Comparison of ENCODE assay signal across 10 mouse cellular contexts in genomic region chr14:21659155-21659554, GRCm38 (mm10). TPM values are rescaled to one million over a fixed set of nuclear protein-coding genes. Genes with fewer than 3 reads are reported as not detected.
A peak's percentile ranks its signal among the peaks of the same experiment; 100 is the strongest.
DNase-seq lines count a peak whose midpoint lies in the region; ATAC-seq and TF ChIP-seq lines count a peak whose summit lies in the region.
"Had no signal": no experiment of that assay in that cellular context is flagged by ENCODE, and none has a peak within 500 bp of the region (broad histone marks: within the 10 kb centered on the region; RNA-seq: fewer than 3 reads in every experiment).

No protein-coding gene starts in this region.

- DNase-seq in hindbrain, embryonic 10.5 days (ENCODE audit: low spot score), result no peak
- DNase-seq in hindbrain, embryonic 11.5 days (ENCODE audit: low spot score), result no peak
- DNase-seq in midbrain, postnatal 0 days (ENCODE audit: low spot score), result peak; percentile 28
- no peak for DNase-seq in kidney, adult 11 months
- no peak for DNase-seq in cerebellum, postnatal 4 days (ENCODE audit: low spot score in 2 of 2)
- DNase-seq in thymus, postnatal 0 days (ENCODE audit: low spot score), result no peak

- no peak overlapping the region for H3K4me2 ChIP-seq in hindbrain, embryonic 11.5 days (replicated peaks; ENCODE audit: low read depth, low read length)
- no peak overlapping the region for H3K4me2 ChIP-seq in embryonic facial prominence, embryonic 15.5 days (replicated peaks)
- H3K4me2 ChIP-seq in heart, embryonic 15.5 days, result peak overlapping the region; percentile 58
- no peak overlapping the region for H3K4me2 ChIP-seq in midbrain, postnatal 0 days (ENCODE audit: low read depth, low read length, poor library complexity, severe bottlenecking)

- H3K36me3 ChIP-seq in hindbrain, embryonic 10.5 days, result peaks cover 34% of the 10 kb centered on the region
- H3K36me3 ChIP-seq in hindbrain, embryonic 11.5 days (ENCODE audit: control insufficient read depth, insufficient read depth, low read length), result no peaks in the 10 kb centered on the region; the same call in 1 of the 2 replicates
- H3K36me3 ChIP-seq in embryonic facial prominence, embryonic 15.5 days, result peaks cover 43% of the 10 kb centered on the region
- H3K36me3 ChIP-seq in heart, embryonic 15.5 days, result peaks cover 34% of the 10 kb centered on the region
- H3K36me3 ChIP-seq in midbrain, postnatal 0 days (ENCODE audit: insufficient read depth, low read length), result peaks cover 22% of the 10 kb centered on the region

- no peak for ATAC-seq in hindbrain, embryonic 11.5 days (ENCODE audit: low FRiP score)
- peak; percentile 71 for ATAC-seq in embryonic facial prominence, embryonic 15.5 days (ENCODE audit: insufficient number of reproducible peaks, low FRiP score, low TSS enrichment, low read depth)
- ATAC-seq in heart, embryonic 15.5 days (replicated peaks; ENCODE audit: insufficient number of reproducible peaks, insufficient read depth, low FRiP score, low read depth), result peak; percentile 92
- ATAC-seq in midbrain, postnatal 0 days (ENCODE audit: low FRiP score), result peak; percentile 35; the same call in 1 of the 2 replicates

- H3K27me3 ChIP-seq in hindbrain, embryonic 10.5 days (ENCODE audit: insufficient read depth, poor library complexity, severe bottlenecking), result no peaks in the 10 kb centered on the region
- H3K27me3 ChIP-seq in hindbrain, embryonic 11.5 days (ENCODE audit: control insufficient read depth, insufficient read depth, low read length), result no peaks in the 10 kb centered on the region
- H3K27me3 ChIP-seq in embryonic facial prominence, embryonic 15.5 days, result no peaks in the 10 kb centered on the region
- H3K27me3 ChIP-seq in heart, embryonic 15.5 days, result no peaks in the 10 kb centered on the region
- H3K27me3 ChIP-seq in midbrain, postnatal 0 days (ENCODE audit: insufficient read depth, low read length), result no peaks in the 10 kb centered on the region

- no peak overlapping the region for H3K4me3 ChIP-seq in hindbrain, embryonic 10.5 days
- no peak overlapping the region for H3K4me3 ChIP-seq in hindbrain, embryonic 11.5 days (ENCODE audit: low read depth, low read length)
- H3K4me3 ChIP-seq in embryonic facial prominence, embryonic 15.5 days (replicated peaks), result no peak overlapping the region
- H3K4me3 ChIP-seq in heart, embryonic 15.5 days, result peak overlapping the region; percentile 27
- H3K4me3 ChIP-seq in midbrain, postnatal 0 days (ENCODE audit: low read depth, low read length), result no peak overlapping the region

- H3K9me3 ChIP-seq in hindbrain, embryonic 10.5 days, result no peaks in the 10 kb centered on the region
- no peaks in the 10 kb centered on the region for H3K9me3 ChIP-seq in hindbrain, embryonic 11.5 days (ENCODE audit: control insufficient read depth, low read length)
- no peaks in the 10 kb centered on the region for H3K9me3 ChIP-seq in embryonic facial prominence, embryonic 15.5 days (replicated peaks)
- no peaks in the 10 kb centered on the region for H3K9me3 ChIP-seq in heart, embryonic 15.5 days (replicated peaks)
- H3K9me3 ChIP-seq in midbrain, postnatal 0 days (ENCODE audit: low read length), result no peaks in the 10 kb centered on the region

- H3K9ac ChIP-seq in hindbrain, embryonic 11.5 days (ENCODE audit: low read depth, low read length), result no peak overlapping the region
- H3K9ac ChIP-seq in embryonic facial prominence, embryonic 15.5 days, result no peak overlapping the region
- peak overlapping the region; percentile 16; the same call in 1 of the 2 replicates for H3K9ac ChIP-seq in heart, embryonic 15.5 days
- H3K9ac ChIP-seq in midbrain, postnatal 0 days (replicated peaks; ENCODE audit: low read length, poor library complexity, severe bottlenecking), result no peak overlapping the region

- H3K4me1 ChIP-seq in hindbrain, embryonic 10.5 days (replicated peaks), result peaks cover 15% of the 10 kb centered on the region
- no peaks in the 10 kb centered on the region; the same call in 1 of the 2 replicates for H3K4me1 ChIP-seq in hindbrain, embryonic 11.5 days (replicated peaks; ENCODE audit: control insufficient read depth, insufficient read depth, low read length)
- peaks cover 16% of the 10 kb centered on the region; the same call in 1 of the 2 replicates for H3K4me1 ChIP-seq in embryonic facial prominence, embryonic 15.5 days
- H3K4me1 ChIP-seq in heart, embryonic 15.5 days (replicated peaks), result peaks cover 21% of the 10 kb centered on the region
- H3K4me1 ChIP-seq in midbrain, postnatal 0 days (ENCODE audit: insufficient read depth, low read length), result 0 out of 2 replicates have a peak, but pooled peaks cover 2% of the 10 kb centered on the region

- 75% methylated on average over 13 of the region's 13 CpGs for WGBS in hindbrain, embryonic 10.5 days
- WGBS in hindbrain, embryonic 11.5 days, result 75% methylated on average over 13 of the region's 13 CpGs
- WGBS in embryonic facial prominence, embryonic 15.5 days, result 64% methylated on average over 13 of the region's 13 CpGs
- 34% methylated on average over 13 of the region's 13 CpGs for WGBS in heart, embryonic 15.5 days
- WGBS in midbrain, postnatal 0 days, result 62% methylated on average over 13 of the region's 13 CpGs

- no peak for TF ChIP-seq CTCF in midbrain, postnatal 0 days (IDR thresholded peaks at IDR 0.05)

- H3K27ac ChIP-seq in hindbrain, embryonic 10.5 days, result 0 out of 2 replicates have a peak overlapping the region, but pooled peaks have one; percentile 24
- no peak overlapping the region for H3K27ac ChIP-seq in hindbrain, embryonic 11.5 days (ENCODE audit: low read depth, low read length)
- H3K27ac ChIP-seq in embryonic facial prominence, embryonic 15.5 days (replicated peaks), result peak overlapping the region; percentile 23; the same call in 1 of the 2 replicates
- H3K27ac ChIP-seq in heart, embryonic 15.5 days, result peak overlapping the region; percentile 75
- no peak overlapping the region for H3K27ac ChIP-seq in midbrain, postnatal 0 days (ENCODE audit: low read depth, low read length)

RNA-seq across cellular contexts. Expression of gene Dupd1, which starts 55.2 kb away (rescaled TPM):
- polyA plus RNA-seq in hindbrain, embryonic 10.5 days (2016; fragmentation: Nextera tagmentation; extraction: Ambion mirVana), result 0.14 and 0.22 TPM in 2 replicates
- 0.13 TPM in 1 of 2 replicates, not detected in the other for polyA plus RNA-seq in hindbrain, embryonic 11.5 days (2014; fragmentation: Nextera tagmentation; extraction: Ambion mirVana)
- polyA plus RNA-seq in embryonic facial prominence, embryonic 15.5 days (2015; fragmentation: Nextera tagmentation; extraction: Ambion mirVana), result 0.34 TPM in 1 of 2 replicates, not detected in the other
- 0.14 and 0.32 TPM in 2 replicates for polyA plus RNA-seq in heart, embryonic 15.5 days (2015; fragmentation: Nextera tagmentation; extraction: Ambion mirVana)
- total RNA-seq in midbrain, postnatal 0 days (2014; rRNA removed), result 1.4 TPM in 1 of 2 replicates, not detected in the other
- polyA plus RNA-seq in midbrain, postnatal 0 days (2015; fragmentation: Nextera tagmentation; extraction: Ambion mirVana), result 0.39 and 0.41 TPM in 2 replicates
- 0.12 and 0.18 TPM in 2 replicates for polyA plus RNA-seq in thymus, postnatal 0 days (2015; fragmentation: Nextera tagmentation; extraction: Ambion mirVana)
- polyA plus RNA-seq: kidney, embryonic 14.5 days; small intestine, adult 2 months had no signal

Comparison
In these comparisons a context has a peak if more than half of its experiments do, and no peak if none do; other contexts are left out.
1. H3K27ac ChIP-seq: peak in hindbrain, embryonic 10.5 days (single experiment), embryonic facial prominence, embryonic 15.5 days (single experiment) and heart, embryonic 15.5 days (single experiment); none in hindbrain, embryonic 11.5 days (single experiment) and midbrain, postnatal 0 days (single experiment).